Mouse (Mus musculus) forebrain, postnatal 0 days (tissue): ENCODE measurements around the gene Gpalpp1. TPM values are rescaled to one million over a fixed set of nuclear protein-coding genes. Genes with fewer than 3 reads are reported as not detected.
A peak's percentile ranks its signal among the peaks of the same experiment; 100 is the strongest.

ENCODE experiments used
- ATAC-seq: fragments of 200-750 bp; cut with Nextera tagmentation; 2 replicates; pipeline ENCODE4 v1.8.0; 2017; ENCODE audit warnings: mild to moderate bottlenecking, moderate library complexity
- DNase-seq: peaks from one replicate; pipeline ENCODE4 v3.0.0-alpha.2; 2015
- H3K27ac ChIP-seq: fragments of 300-500 bp; sonication (generic); 2 replicates; pipeline ENCODE4 v1.5.1; 2014; ENCODE audit warnings: low read depth, mild to moderate bottlenecking, antibody characterized with exemption, low read length, moderate library complexity, mixed read lengths
- H3K27me3 ChIP-seq: fragments of 300-500 bp; sonication (generic); 2 replicates; pipeline ENCODE4 v1.6.1; 2014; ENCODE audit warnings: mild to moderate bottlenecking, low read length, mixed read lengths; ENCODE audit not compliant: insufficient read depth
- H3K36me3 ChIP-seq: fragments of 300-500 bp; sonication (generic); 2 replicates; pipeline ENCODE4 v1.6.1; 2014; ENCODE audit warnings: mild to moderate bottlenecking, moderate library complexity; ENCODE audit not compliant: insufficient read depth
- H3K4me1 ChIP-seq: fragments of 300-500 bp; sonication (generic); 2 replicates; pipeline ENCODE4 v1.6.1; 2014; ENCODE audit warnings: antibody characterized with exemption; ENCODE audit not compliant: insufficient read depth
- H3K4me2 ChIP-seq: fragments of 300-500 bp; sonication (generic); 2 replicates; pipeline ENCODE4 v1.6.1; 2014; ENCODE audit warnings: low read depth, mild to moderate bottlenecking, moderate library complexity
- H3K4me3 ChIP-seq: fragments of 300-500 bp; sonication (generic); 2 replicates; pipeline ENCODE4 v1.5.1; 2014; ENCODE audit warnings: low read depth, low read length, mixed read lengths
- H3K9ac ChIP-seq: fragments of 300-500 bp; sonication (generic); 2 replicates; pipeline ENCODE4 v1.6.1; 2014; ENCODE audit warnings: mild to moderate bottlenecking
- H3K9me3 ChIP-seq: fragments of 300-500 bp; sonication (generic); 2 replicates; pipeline ENCODE4 v1.6.1; 2016; ENCODE audit warnings: low read length
- CTCF ChIP-seq: sonication (generic); IDR thresholded peaks from 2 replicates; pipeline ENCODE4 v1.5.1; 2016; ENCODE audit warnings: antibody characterized with exemption, control low read depth, low read depth
- WGBS: fragments of 180-500 bp; shearing (Covaris S2); extraction: QIAGEN DNeasy Blood & Tissue Kit; methylation state at CpG from one replicate; pipeline ENCODE4 v1.1.7; 2014; 5-methylcytosine and 5-hydroxymethylcytosine counted together
- polyA plus RNA-seq: library from polyadenylated mRNA; unstranded; fragments of >200 nt; fragmentation: Nextera tagmentation; extraction: Ambion mirVana; gene quantifications from 2 replicates; pipeline ENCODE4 v1.2.1, GENCODE M21; 2015
- total RNA-seq: library from RNA; depleted of rRNA; stranded (reverse); fragments of >200 nt; gene quantifications from 2 replicates; pipeline ENCODE4 v1.2.3, GENCODE M21; 2014

The Gpalpp1 gene
- total and polyA plus RNA-seq, 2 experiments from 2014 or later = 9.3 to 25.0 TPM

- Histone ChIP-seq H3K36me3 (no peaks in the 10 kb centered on the region), H3K9ac (no peak overlapping the region; the same call in 1 of the 2 replicates), H3K4me1 (0 out of 2 replicates have a peak, but pooled peaks cover 4% of the 10 kb centered on the region), H3K4me3 (no peak overlapping the region), H3K27me3 (no peaks in the 10 kb centered on the region), H3K9me3 (no peaks in the 10 kb centered on the region), H3K4me2 (peak overlapping the region; percentile 36), H3K27ac (peak overlapping the region; percentile 69)
- DNase-seq (peak; percentile 84), ATAC-seq (peak; percentile 83)
- peak; percentile 94 for TF ChIP-seq CTCF
- 40% methylated on average over 9 of the region's 9 CpGs for WGBS
Observed at GRCm38 (mm10) chr14:76077088-76077491, 33.5 kb downstream of the Gpalpp1 start.

GRCm38 (mm10) chr14:76076602-76077001 is 34.0 kb downstream of the Gpalpp1 start:
- peak; percentile 84 for DNase-seq
- no peaks in the 10 kb centered on the region for H3K9me3 ChIP-seq
- WGBS = 28% methylated on average over 4 of the region's 4 CpGs

GRCm38 (mm10) chr14:76075721-76076120 is 34.8 kb downstream of the Gpalpp1 start:
- Histone ChIP-seq H3K9me3 (no peaks in the 10 kb centered on the region), H3K9ac (no peak overlapping the region), H3K4me2 (no peak overlapping the region), H3K27ac (peak overlapping the region; percentile 66), H3K36me3 (no peaks in the 10 kb centered on the region), H3K4me1 (0 out of 2 replicates have a peak, but pooled peaks cover 4% of the 10 kb centered on the region), H3K27me3 (no peaks in the 10 kb centered on the region), H3K4me3 (no peak overlapping the region)
- ATAC-seq (no peak), DNase-seq (peak; percentile 39)
- WGBS = 35% methylated on average over 4 of the region's 4 CpGs
- no peak for TF ChIP-seq CTCF

More at GRCm38 (mm10) chr14:76076602-76077001, 34.0 kb downstream of the Gpalpp1 start:
- H3K4me3 ChIP-seq = no peak overlapping the region
- ATAC-seq = peak; percentile 82
- H3K4me1 ChIP-seq = 0 out of 2 replicates have a peak, but pooled peaks cover 4% of the 10 kb centered on the region
- H3K4me2 ChIP-seq = peak overlapping the region; percentile 36
- H3K27ac ChIP-seq = peak overlapping the region; percentile 69
- TF ChIP-seq CTCF = no peak
- no peaks in the 10 kb centered on the region for H3K27me3 ChIP-seq
- no peaks in the 10 kb centered on the region for H3K36me3 ChIP-seq
- no peak overlapping the region for H3K9ac ChIP-seq

GRCm38 (mm10) chr14:76074206-76074605 is 36.4 kb downstream of the Gpalpp1 start:
- DNase-seq (no peak), ATAC-seq (no peak)
- WGBS = 64% methylated on average over 1 of the region's 1 CpGs
- H3K27me3 ChIP-seq = no peaks in the 10 kb centered on the region
- no peak overlapping the region for H3K27ac ChIP-seq
- no peaks in the 10 kb centered on the region for H3K9me3 ChIP-seq
- TF ChIP-seq CTCF = no peak
- H3K36me3 ChIP-seq = no peaks in the 10 kb centered on the region
- no peak overlapping the region for H3K4me2 ChIP-seq
- 0 out of 2 replicates have a peak, but pooled peaks cover 4% of the 10 kb centered on the region for H3K4me1 ChIP-seq
- no peak overlapping the region for H3K9ac ChIP-seq
- no peak overlapping the region for H3K4me3 ChIP-seq

- H3K9ac ChIP-seq = no peak overlapping the region
- no peak for TF ChIP-seq CTCF
- no peaks in the 10 kb centered on the region for H3K27me3 ChIP-seq
- no peaks in the 10 kb centered on the region for H3K9me3 ChIP-seq
- no peak overlapping the region for H3K4me3 ChIP-seq
- H3K4me1 ChIP-seq = 0 out of 2 replicates have a peak, but pooled peaks cover 4% of the 10 kb centered on the region
- DNase-seq (no peak), ATAC-seq (no peak)
- no peak overlapping the region for H3K27ac ChIP-seq
- no peak overlapping the region for H3K4me2 ChIP-seq
- WGBS = 73% methylated on average over 2 of the region's 2 CpGs
- no peaks in the 10 kb centered on the region for H3K36me3 ChIP-seq
Observed at GRCm38 (mm10) chr14:76072626-76073025, 37.9 kb downstream of the Gpalpp1 start.

GRCm38 (mm10) chr14:76069296-76069695 is 41.3 kb downstream of the Gpalpp1 start:
- DNase-seq = no peak
- Histone ChIP-seq H3K27ac (no peak overlapping the region), H3K9me3 (no peaks in the 10 kb centered on the region), H3K27me3 (no peaks in the 10 kb centered on the region), H3K4me1 (no peaks in the 10 kb centered on the region), H3K4me2 (no peak overlapping the region), H3K36me3 (no peaks in the 10 kb centered on the region), H3K9ac (no peak overlapping the region), H3K4me3 (no peak overlapping the region)
- no peak for TF ChIP-seq CTCF
- 42% methylated on average over 4 of the region's 4 CpGs for WGBS
- ATAC-seq = no peak

GRCm38 (mm10) chr14:76068296-76068695 is 42.3 kb downstream of the Gpalpp1 start:
- H3K4me2 ChIP-seq = no peak overlapping the region
- H3K27me3 ChIP-seq = no peaks in the 10 kb centered on the region
- 38% methylated on average over 4 of the region's 4 CpGs for WGBS
- H3K36me3 ChIP-seq = no peaks in the 10 kb centered on the region
- no peaks in the 10 kb centered on the region for H3K9me3 ChIP-seq
- H3K4me3 ChIP-seq = no peak overlapping the region
- H3K27ac ChIP-seq = no peak overlapping the region
- ATAC-seq (no peak), DNase-seq (no peak)
- no peaks in the 10 kb centered on the region for H3K4me1 ChIP-seq
- H3K9ac ChIP-seq = no peak overlapping the region
- no peak for TF ChIP-seq CTCF
